Mouse (Mus musculus): ENCODE data around the gene Alkbh1.

The Alkbh1 gene

DNA sequence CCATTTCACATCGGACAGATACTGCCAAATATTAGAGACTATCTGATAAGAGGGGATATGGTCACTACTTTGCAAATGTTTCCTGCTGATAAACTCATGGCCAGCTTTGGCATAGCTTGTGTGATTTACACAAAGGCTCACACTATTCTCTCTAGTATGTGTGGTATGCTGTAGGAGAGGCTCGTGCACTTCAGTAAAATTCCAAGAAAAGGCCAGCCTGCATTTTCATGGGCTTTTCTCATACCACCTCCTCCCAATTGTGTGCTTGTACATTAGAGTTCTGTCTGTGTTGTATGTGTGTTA, 62.5 kb downstream of the Alkbh1 start:
- DNase-seq (ENCODE audit: low read depth, low spot score): no peak

DNA sequence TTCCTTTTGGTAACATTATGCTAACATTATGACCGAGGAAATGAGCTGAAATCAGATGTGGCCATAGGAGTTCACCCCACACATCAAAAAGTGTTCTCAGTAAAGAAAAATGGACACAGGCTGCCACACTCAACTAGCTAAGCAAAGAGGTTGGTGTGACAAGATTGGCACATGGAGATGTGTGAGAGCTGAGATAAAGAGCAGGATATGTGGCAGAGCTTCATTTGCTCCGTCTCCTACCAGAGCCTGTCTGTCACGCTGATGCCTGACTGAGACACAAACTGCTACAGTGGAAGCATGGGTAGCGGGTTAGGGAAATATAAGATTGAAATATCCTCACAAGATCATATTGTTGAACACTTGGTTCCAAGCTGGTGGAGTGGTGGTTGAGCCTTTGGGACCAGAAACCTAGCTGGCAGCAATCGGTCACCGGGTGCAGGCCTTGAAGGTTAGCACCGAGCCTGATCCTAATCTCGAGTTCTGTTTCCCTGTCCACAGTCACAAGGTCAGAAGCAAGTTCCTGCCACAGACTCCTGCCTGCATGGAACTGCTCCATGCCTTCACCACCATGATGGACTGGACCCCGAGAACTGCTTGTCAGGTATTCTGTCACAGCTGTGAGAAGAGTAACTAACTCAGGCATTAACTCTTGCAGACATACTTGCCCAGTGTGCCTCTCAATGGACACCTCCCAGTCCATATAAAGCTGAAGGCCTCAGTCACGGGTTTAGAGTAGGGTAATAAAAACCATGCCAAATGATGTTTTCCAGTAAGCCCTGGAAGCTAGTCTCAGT, 63.0 kb downstream of the Alkbh1 start:
- DNase-seq (ENCODE audit: low read depth, low spot score): no peak

DNA sequence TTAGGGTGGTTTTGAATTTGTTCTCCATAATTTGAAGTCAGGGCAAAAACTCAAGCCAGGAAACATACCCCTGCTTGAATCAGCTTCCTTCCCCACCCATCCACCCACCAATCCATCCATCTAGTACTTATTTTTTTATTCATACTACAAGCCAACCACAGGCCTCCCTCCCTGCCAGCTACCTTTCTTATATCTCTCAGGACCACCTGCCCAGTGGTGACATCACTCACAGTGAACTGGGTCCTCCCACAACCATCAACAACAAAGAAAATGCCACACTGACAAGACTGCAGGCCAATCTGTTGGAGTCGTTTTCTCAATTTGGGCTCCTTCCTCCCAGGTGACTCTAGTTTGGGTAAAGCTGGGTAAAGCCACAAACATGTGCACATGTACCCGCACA, 64.3 kb downstream of the Alkbh1 start:
- no peak for DNase-seq (ENCODE audit: low read depth, low spot score)

Measured in skeletal muscle tissue, adult 2 months (tissue).